Mouse (Mus musculus) left cerebral cortex, postnatal 25 days (tissue): ENCODE results near the gene 5031410I06Rik. TPM values are rescaled to one million over a fixed set of nuclear protein-coding genes. Genes with fewer than 3 reads are reported as not detected.
"Not testable (repeated sequence)": the region's sequence is repeated elsewhere in the genome, so short reads cannot be mapped to it uniquely, and the experiment has no call there.

Experiments used
- DNase-seq, 2 experiments: peaks; one replicate each; pipeline ENCODE4 v3.0.0; 2022; ENCODE audit warnings: low spot score in 2 of 2, mixed read lengths in 1 of 2
- intact Hi-C: fragments of 180-260 bp; cut with DNase I; formaldehyde crosslinking; loops from one replicate; pipeline ENCODE4 v1.15.1; 2025
- total RNA-seq, 2 experiments: library from RNA; stranded (reverse); gene quantifications; 2 replicates each; pipeline ENCODE4 v1.2.3; 2021

5031410I06Rik gene
- total RNA-seq = not detected

DNA sequence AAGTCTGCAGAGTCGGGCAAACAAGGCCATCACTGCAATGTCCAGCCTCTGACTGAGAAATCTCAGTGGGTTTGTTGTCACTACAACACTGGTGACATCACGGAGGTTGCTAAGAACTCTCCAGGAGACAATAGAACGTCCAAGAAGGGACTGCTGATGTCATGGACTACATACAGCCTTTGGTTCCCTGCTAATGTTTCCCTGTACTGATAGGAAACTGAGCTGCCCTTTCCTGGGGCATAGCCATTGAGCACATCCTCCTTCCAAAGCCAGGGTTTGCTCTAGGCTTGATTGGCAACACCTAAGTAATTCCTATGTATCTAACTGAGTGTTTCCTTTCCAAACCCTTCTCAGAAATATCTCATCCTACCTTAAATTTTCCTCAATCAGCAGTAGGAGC is at the start of gene 5031410I06Rik:
Gene 5031410I06Rik (minus strand): TSS at position 101 of the 400 bp plus-strand sequence.
- DNase-seq, intact Hi-C loops: not testable (repeated sequence)

GRCm38 (mm10) chr5:26142891-26143290 is 37.7 kb upstream of the 5031410I06Rik start:
- DNase-seq = no peak
- intact Hi-C loops = no loop called here

DNA sequence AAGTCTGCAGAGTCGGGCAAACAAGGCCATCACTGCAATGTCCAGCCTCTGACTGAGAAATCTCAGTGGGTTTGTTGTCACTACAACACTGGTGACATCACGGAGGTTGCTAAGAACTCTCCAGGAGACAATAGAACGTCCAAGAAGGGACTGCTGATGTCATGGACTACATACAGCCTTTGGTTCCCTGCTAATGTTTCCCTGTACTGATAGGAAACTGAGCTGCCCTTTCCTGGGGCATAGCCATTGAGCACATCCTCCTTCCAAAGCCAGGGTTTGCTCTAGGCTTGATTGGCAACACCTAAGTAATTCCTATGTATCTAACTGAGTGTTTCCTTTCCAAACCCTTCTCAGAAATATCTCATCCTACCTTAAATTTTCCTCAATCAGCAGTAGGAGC is 16.2 kb upstream of the 5031410I06Rik start, which contains the start of gene Gm10220:
Gene Gm10220 (minus strand): TSS at position 101 of the 400 bp plus-strand sequence.
- DNase-seq, intact Hi-C loops: not testable (repeated sequence)

GRCm38 (mm10) chr5:26089191-26089590 is 16.0 kb downstream of the 5031410I06Rik start, which contains the start of gene Gm10471:
Gene Gm10471, minus strand, starts transcription at chr5:26089291.
- intact Hi-C loops, DNase-seq: not testable (repeated sequence)

DNA sequence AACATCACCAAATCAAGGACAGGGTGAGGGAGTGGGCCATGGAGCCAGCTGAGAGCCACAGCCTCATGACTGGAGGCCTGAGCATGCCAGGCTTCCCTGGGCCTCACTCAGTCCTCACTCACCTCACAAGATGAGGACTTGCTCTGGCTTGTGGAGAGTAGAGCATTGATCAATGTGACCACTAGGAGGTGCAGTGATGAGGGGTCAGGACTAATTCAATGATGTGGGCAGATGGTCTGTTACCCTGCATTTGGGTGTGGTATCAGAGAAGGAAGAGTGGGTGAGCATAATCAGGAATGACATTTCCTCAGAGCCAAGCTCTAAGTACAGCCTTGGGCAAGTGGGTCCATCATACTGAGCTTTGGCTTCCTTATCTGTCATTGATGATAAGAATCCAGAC is 26.1 kb downstream of the 5031410I06Rik start:
- DNase-seq, intact Hi-C loops: not testable (repeated sequence)

DNA sequence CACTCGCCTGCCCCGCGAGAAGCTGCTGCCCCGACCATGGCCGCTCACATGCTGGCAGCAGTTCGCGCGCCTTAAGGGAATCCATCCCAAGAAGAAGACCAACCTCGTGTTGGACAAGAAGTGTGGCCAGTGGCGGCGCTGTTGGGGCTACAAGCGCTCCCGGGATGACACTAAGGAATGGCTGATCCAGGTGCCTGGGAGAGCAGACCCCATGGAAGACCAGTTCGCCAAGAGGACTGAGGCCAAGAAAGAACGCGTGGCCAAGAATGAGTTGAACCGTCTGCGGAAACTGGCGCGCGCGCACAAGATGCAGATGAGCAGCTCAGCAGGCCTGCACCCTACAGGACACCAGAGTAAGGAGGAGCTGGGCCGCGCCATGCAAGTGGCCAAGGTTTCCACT is 34.4 kb downstream of the 5031410I06Rik start:
- no peak for DNase-seq
- intact Hi-C loops = no loop called here

DNA sequence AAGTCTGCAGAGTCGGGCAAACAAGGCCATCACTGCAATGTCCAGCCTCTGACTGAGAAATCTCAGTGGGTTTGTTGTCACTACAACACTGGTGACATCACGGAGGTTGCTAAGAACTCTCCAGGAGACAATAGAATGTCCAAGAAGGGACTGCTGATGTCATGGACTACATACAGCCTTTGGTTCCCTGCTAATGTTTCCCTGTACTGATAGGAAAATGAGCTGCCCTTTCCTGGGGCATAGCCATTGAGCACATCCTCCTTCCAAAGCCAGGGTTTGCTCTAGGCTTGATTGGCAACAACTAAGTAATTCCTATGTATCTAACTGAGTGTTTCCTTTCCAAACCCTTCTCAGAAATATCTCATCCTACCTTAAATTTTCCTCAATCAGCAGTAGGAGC is 46.7 kb downstream of the 5031410I06Rik start, which contains the start of gene Gm7347:
Gene Gm7347 (minus strand): TSS at position 101 of the 400 bp plus-strand sequence.
- DNase-seq, intact Hi-C loops: not testable (repeated sequence)

Other genes with a start within 250 kb of the 5031410I06Rik start
- gene Gm21663, start 163.0 kb downstream of the 5031410I06Rik start, total RNA-seq = not detected
- not detected for gene Gm21671, start 150.9 kb downstream of the 5031410I06Rik start, total RNA-seq
- gene Gm21680, start 132.7 kb downstream of the 5031410I06Rik start, total RNA-seq = not detected
- not detected for gene Gm21698, start 116.7 kb downstream of the 5031410I06Rik start, total RNA-seq
- gene Gm1979, start 100.6 kb downstream of the 5031410I06Rik start, total RNA-seq = not detected
- gene Gm5862, start 82.4 kb downstream of the 5031410I06Rik start, total RNA-seq = not detected
- not detected for gene Speer4a, start 65.8 kb downstream of the 5031410I06Rik start, total RNA-seq
- not detected for gene Gm7347, start 46.8 kb downstream of the 5031410I06Rik start, total RNA-seq
- gene Gm10471, start 16.1 kb downstream of the 5031410I06Rik start, total RNA-seq = not detected
- gene Gm10220, start 16.1 kb upstream of the 5031410I06Rik start, total RNA-seq = not detected
- gene Gm7361, start 152.3 kb upstream of the 5031410I06Rik start, total RNA-seq = under 1 TPM in 1 of 2 experiments, not detected in 1; 0.11 TPM